Mouse (Mus musculus): ENCODE measurements around the gene Kank1.

Kank1 gene

DNA sequence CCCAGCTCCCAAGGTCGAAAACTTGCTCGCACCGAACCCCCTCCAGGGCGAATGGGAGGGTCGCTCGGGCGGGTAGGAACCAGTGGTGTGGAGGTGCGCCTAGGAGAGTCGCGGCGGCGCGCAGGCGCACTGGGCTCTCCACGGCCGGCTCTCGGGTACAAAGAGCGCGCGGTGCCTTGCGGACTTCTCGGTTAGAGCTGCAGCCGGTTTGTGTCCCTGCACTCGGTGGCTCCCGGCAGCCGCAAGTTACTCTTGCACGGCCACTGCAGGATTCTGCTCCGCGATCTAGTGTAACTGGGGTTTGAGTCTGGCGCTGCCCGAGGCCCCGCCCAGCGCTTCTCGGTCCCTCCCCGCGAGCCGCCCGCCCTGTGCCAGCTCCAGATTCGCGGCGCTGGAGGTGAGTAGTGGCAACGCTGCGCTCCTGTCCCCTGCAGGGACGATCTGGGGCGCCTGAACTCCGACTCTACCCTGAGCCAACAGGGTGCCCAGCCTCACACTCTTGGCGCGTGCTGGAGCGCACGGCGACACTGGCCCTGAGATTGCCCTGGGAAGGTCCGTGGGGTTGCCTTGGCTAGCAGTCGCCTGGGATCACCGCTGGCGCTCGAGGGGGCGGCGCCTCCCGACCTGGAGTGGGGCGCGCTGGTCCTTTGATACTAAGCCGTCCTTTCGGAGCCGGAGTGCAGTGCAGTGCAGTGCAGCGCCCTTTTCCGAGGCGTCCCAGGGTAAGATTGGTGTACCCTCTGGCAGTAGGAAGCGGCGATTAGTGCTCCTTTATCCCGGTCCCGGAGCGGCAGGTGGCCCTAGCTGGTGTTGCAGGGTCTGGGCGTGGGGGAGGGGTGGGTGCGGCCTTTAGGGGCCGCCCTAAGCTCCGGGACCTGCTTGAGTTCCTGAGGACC, at the start of gene Kank1:
TSS of gene Kank1 (plus strand) at position 380 of the 896 bp plus-strand sequence.
- no peak for DNase-seq (ENCODE audit: extremely low read depth, low read depth, low spot score)

DNA sequence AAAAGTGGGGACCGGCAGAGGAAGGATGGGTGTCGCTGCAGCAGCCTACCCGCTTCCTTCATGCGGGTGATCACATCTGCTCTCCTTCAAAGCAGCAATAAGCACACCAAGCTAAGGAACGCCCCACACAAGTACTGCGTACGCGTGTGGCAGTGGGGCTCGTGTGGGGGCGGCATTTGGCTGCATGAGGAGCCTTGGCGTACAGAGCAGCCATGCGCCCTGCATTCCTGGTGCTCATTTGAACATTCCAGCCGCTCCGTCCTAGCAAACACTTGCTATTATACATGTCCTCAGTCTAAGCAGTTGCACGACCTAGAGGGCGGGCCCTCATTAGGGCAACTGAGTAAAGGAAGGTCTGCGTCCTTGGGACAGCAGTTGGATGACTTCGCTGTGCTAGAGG, 49.1 kb upstream of the Kank1 start:
- DNase-seq (ENCODE audit: extremely low read depth, low read depth, low spot score): no peak

DNA sequence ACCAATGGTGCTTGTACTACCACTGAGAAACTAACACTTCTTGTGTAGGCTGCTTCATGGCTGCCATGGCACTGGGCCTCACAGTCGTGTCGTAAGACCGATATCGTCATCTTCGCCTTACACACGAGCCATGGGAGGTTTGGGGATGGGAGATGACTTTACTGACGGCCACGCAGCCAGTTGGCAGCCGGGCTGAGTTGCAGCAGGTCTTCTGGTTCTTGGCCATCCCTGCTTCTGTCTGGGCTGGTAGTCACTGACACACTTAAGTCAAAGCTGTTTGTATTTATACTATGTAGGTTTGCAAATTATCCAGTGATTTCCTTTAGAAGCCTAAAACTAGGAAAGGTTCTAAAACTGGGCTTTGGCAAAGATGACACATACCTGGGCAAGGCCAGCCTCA, 43.0 kb upstream of the Kank1 start:
- no peak for DNase-seq (ENCODE audit: extremely low read depth, low read depth, low spot score)

DNA sequence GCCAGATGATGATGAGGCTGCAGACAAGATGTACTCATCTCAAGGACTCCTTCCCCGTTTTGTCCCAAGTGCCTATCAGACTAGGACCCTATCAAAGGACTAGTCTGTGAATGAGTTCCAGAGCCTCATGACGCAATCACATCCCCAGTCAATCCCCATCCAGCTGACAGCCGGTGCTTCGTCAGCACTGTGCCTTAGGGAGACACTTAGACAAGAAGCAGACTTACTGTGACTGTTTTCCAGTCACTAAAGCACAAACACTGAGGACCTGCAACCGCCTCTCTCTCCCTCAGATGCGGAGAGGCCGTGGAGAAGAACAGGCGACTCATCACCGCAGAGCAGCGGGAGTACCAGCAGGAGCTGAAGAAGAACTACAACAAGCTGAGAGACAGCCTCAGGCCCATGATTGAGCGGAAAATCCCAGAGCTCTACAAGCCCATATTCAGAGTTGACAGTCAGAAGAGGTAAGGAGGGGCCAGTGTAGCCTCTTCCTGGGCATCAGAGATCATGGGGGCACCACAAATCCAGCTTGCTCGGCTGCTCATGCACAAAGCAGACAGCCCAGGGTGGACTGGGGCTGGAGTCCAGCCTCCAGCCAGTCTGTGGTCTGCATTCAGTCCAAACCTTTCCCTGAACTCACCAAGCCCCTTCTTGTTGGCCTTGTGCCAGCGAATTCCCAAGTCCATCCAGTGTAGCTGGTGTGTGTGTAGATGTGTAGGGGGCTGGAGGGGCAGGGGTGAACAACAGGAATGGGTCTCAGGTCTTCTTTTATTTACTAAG, 36.5 kb upstream of the Kank1 start:
- no peak for DNase-seq (ENCODE audit: extremely low read depth, low read depth, low spot score)

DNA sequence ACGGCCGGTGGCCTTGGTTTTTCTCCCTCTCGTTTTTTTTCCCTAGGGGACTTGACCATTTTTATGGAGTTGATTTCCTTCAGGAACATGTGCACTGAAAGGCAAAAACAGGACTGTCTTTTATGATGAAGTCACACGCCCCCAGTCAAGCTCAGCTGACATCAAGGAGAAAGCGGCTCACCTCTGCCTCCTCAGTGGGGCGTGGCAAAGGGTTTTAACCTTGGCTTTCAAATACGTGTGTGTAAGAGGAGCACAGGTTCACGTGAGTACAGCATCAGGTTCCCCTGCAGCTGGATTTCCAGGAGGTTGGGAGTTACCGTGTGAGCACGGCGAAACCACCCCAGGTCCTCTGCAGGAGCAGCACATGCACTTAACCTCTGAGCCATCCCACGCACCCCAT, 33.7 kb upstream of the Kank1 start:
- DNase-seq (ENCODE audit: extremely low read depth, low read depth, low spot score): no peak

DNA sequence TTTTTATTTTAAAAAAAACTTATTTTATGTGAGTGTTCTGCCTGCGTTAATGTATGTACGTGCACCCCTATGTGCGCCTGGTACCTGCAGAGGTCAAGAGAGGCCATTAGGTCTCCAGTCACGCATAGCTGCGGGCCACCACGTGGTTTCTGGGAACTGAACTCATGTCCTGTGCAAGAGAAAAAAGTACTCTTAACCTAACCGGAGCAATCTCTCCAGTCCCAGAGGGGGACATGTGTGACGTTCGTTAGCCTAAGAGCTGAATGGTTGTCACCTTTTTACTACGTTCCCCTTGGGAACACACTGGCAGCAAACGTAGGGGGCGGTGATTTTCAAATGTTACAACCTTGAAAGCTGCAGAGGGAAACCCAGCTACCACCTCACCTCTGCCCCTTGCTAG, 29.8 kb upstream of the Kank1 start:
- no peak for DNase-seq (ENCODE audit: extremely low read depth, low read depth, low spot score)

DNA sequence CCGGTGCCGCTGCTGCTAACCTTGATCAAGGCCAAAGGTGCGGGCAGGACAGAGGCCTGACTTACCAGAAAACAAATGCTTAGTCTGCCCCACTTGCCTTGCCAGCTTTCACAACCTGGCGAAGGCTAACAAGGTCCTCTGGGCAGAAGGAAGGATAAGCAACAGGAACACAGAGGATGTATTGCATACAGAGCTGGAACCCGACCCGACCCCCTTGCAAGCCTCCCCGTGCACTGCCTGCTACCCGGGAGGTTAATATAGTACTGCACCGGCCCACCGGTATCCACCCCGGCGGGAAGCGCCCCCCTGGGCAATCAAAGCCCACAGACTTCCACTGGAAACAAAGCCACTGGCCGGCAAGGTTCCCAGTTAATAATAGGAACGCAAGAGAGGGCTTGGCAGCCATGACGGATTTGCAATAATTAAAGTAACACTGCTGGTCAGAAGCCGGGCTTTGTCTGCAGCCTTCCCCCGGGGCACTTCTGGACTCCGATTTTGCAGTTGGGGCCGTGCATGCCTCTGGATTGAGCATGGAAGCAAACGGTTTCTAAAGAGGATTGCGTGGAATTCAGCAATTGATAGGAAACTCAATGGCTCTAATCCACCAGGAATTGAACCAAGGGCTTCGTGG, 28.9 kb upstream of the Kank1 start:
- peak; percentile 54 for DNase-seq (ENCODE audit: extremely low read depth, low read depth, low spot score)

DNA sequence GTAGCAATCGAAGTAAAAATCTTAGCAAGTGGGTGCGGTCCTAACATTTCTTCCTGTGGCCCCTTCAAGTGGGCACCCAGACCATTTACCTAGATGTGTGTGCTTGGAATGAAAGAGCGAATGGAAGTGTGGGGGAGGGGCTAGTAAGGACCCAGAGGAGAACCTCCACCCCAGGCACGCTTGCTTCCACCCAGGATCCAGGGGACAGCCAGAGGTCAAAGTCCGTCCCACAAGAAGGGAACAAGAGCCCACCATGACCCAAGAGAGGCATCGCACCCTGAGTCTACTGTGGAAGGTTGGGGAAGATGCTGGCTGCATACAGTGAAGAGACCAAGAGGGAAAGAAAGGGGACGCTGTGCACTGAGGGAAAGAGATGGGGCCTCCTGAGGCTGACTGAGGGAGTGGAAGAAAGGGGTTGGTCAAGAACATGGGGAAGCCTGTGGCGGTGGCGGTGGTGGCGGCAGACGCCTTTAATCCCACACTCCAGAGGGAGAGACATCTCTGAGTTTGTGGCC, 28.1 kb upstream of the Kank1 start:
- DNase-seq (ENCODE audit: extremely low read depth, low read depth, low spot score): no peak

DNA sequence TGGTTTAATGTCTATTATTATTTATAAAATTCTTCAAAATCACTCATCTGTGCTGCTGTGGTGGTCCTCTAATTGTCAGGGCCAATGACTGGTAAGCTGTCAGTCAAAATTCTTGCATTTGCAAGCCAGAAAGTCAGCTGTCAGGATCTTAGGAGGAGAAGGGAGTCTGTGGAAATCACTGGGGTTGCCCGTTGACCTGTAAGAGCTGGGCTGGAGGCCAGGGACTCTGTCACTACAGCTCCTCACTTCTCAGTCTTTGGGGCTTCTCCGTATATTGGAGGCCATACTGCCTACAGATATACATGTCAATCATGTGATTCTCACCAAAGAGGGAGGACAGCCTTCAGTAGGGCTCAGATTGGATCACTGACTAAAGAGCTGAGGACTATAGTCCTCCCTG, 16.2 kb upstream of the Kank1 start:
- DNase-seq (ENCODE audit: extremely low read depth, low read depth, low spot score): no peak

DNA sequence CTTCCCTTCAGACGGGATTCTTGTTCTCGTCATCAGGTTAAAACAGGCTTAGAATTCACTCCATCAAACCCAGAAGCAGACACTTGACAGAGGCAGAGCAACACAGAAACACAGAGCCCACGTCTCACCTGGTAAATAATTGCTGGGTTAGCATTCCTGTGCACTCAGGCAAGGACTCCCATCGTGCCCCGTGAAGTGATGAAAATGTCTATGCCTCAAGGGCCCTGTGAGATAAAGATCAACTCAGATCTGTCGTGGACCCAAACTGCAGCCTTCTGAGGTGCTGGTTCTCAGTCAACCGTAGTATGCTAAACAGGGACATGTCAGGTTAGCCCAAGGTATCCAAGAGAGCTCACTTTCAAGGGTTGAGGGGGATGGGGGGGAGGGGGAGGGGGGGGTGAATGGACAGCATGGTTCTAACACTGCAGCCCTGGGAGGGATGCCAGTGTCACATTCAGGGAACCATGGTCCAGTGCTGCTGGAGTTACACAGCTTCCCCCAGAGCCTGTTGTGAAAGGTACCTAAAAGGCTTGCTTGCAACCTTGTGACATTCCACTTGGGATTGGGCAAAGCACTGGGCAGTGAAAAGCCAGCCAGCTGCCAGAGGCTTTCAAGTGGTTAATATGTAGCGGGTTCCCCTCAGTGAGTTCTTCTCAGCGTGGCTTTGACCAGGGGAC, 14.7 kb upstream of the Kank1 start:
- no peak for DNase-seq (ENCODE audit: extremely low read depth, low read depth, low spot score)

DNA sequence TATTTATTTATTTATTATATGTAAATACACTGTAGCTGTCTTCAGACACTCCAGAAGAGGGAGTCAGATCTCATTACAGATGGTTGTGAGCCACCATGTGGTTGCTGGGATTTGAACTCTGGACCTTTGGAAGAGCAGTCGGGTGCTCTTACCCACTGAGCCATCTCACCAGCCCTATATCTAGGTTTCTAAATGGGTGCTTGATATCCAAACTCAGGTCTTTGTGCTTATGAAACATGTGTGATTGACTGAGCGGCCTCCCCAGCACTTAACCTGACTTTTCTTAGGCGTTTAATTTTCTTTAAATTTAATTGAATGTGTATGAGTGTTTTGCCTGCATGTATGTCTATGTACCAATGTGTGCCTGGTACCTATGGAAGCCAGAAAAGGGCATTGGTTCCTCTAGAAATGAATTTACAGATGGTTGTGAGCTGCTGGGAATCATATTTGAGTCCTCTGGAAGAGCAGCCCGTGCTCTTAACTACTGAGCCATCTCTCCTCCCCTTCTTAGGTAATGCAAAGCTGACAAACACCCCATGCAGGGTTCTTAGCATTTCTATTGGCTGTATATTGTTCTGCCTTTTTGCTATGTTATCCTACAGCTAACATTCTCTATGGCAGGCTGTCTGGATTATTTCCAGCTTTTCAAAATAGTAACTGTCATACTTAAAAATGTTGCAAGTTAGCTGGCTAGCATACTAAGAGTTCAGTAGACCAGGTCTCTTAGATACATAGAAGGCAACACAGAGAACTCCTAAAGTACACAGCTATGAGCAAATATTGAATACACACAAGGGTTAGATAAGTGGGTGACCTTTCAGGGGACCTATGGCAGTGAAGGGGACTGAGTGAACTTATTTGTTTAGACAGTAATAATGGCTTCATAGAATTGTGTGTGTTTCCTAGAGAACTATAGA, 6.5 kb upstream of the Kank1 start:
- no peak for DNase-seq (ENCODE audit: extremely low read depth, low read depth, low spot score)

DNA sequence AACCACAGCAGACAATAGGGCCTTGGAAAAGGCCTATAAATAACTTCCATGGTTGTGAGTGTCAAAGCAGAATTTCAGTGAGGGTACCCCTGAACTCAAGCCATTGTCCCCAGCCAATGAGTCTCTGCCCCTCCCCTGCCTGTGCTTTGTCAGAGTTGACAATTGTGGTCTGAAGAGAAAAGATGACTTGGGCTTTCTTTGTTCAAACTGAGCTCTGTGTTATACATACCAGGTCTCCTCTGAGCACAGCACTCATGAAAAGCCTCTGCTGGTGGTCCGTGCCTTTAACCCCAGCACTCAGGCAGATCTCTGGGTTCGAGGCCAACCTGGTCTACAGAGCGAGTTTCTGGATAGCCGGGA, 5.8 kb upstream of the Kank1 start:
- DNase-seq (ENCODE audit: extremely low read depth, low read depth, low spot score): no peak

DNA sequence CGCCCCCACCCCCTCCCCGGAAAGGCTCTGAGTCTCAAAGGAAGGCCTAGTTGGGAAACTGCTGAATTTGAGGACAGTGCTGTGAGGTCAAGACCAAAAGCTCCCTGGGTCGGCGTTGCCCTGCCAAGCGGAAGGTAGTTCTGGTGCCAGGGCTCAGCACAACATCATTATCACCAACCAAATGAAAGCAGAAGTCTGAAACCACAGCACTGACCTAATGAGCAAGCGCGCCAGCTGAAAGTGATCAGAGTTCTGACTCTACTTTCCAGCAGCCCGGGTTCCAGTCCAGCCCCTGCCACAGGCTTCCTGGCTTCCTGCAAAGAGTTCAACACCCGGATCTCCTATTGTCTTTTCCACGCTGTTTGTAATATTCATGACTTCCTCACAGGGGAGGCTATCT, 4.7 kb upstream of the Kank1 start:
- no peak for DNase-seq (ENCODE audit: extremely low read depth, low read depth, low spot score)

DNA sequence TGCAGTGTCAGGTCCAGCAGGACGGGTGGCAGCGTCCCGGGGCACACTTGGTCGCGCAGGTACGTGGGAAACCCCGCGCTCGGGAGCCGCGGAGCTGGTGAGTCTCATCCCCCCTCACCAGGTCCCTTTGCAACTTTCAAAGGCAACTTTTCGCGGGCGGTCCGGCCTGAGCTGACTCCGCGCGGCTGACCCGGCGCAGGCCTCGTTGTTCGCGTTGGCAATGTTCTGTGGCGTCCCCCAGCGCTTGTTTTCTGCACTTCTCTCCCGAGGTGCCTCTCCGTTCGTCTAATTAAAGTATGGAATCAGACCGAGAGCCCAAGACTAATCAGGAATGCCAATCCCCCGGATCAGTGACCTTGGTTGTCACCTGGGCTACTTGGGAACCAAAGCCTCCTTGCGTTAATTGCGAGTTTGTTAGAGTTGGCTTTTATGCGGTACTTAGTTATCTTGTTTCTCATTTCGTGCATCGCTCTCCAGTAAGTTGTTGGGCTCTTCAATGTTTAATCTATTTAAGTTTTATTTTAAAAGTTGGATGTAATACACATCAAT, 791 bp downstream of the Kank1 start:
- no peak for DNase-seq (ENCODE audit: extremely low read depth, low read depth, low spot score)

DNA sequence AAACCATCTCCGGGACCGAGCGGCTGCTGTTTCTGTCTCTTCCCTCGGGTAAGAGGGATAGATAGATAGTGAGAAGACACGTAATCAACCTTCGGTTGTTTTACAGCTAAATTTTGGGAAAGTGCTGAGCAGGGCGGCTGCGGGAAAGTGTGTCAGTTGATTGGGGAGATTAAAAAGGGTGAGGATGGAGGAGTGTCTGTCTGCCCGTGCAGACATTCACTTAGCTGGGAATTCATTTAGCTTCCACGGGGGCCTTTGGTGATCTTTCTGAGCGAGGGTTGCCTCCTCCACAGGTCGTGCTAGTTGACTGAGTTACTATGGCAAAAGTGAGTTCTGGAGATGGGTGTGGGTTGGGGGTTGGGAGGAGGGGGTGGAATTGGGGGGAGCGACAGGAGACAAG, 1.3 kb downstream of the Kank1 start:
- DNase-seq (ENCODE audit: extremely low read depth, low read depth, low spot score): no peak

DNA sequence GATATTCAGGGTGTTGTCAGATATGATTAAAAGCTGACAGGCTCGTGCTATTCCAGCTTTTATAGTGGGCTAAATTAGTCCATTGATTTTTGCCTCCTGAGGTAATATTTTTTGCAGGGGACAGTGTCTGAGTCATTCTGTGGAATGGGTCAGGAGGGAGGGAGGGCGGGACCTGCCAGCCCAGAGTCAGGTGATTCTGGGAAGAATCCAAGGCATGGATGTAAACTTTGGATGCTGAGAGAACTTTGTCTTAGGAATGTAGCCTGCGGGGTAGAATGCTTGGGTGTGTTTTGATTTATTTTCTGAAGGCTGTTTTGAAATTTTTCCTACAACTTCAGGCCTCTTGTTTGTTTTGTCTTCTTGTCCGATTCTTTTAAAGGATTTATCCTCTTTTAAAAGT, 6.8 kb downstream of the Kank1 start:
- no peak for DNase-seq (ENCODE audit: extremely low read depth, low read depth, low spot score)

DNA sequence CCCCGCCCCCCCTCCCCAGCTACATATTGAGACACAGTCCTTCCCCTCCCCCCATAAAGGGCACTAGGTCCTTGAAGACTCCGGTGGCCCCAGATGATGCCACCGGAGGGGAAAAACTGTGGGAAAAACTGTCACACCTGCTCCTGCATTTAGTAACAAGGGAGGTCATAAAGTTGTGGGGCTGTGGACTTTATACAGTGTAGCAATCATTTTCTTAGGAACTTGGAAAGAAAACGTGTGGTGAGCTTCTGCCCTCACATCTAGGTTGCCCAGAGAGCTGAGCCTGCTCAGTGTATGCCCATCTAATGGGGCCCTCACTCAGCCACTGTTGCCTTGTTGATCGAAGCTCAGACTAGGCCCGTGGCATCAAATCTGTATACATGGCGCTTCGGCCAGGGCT, 9.3 kb downstream of the Kank1 start:
- DNase-seq (ENCODE audit: extremely low read depth, low read depth, low spot score): no peak

DNA sequence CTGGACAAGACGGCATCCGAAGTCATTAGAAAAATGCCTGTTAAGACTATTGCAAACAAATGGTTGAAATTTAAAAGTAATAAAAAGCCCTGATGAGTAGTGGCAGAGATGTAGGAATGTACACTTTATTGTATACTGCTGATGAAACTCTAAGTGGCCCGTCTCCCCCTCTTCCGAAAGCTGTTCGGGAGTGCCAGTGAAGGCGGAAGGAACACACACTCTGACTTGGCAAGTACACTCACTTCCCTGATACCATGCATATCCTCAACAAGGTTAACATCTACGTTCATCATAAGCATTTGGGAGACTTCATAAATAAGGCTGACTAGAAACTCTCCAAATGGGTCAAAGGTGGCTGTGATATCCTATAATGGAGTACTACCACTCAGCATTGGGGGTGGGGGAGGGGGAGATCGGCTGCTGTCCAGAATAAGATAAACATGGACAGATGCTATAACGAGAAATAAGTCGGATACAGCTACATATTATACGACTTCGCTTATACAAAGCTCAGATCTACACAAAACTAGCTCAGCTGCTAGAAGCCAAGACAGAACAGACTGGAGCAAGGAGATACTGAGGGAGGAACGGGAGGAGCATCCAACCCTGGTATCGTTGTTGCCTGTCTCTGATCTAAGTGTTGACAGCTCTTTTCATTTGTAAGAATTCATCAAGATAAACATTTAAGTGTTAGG, 11.2 kb downstream of the Kank1 start:
- DNase-seq (ENCODE audit: extremely low read depth, low read depth, low spot score): no peak

DNA sequence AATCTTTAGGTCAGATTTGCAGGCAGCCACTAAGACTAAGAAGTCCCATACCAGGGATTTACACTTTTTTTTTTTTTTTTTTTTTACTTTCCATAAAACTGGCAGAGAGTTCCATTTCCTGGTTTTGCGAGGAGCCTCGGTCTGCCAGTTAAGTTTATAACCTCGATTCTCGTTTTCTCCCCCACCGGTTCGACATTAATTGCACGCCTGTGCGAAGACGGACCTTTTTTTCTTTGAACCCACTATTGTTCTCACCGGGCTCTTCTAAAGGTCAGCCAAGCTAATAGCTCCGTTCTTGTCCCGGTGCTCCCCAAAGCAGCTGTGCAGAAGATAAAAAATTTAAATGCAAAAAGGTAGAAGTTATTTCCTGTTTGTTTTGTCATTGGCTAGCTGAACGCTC, 12.5 kb downstream of the Kank1 start:
- no peak for DNase-seq (ENCODE audit: extremely low read depth, low read depth, low spot score)
